ENCODE assay signal across 24 mouse cellular contexts in genomic region chr1:190207246-190207645, GRCm38 (mm10). TPM values are rescaled to one million over a fixed set of nuclear protein-coding genes. Genes with fewer than 3 reads are reported as not detected.
DNase-seq lines count a peak whose midpoint lies in the region; ATAC-seq lines count a peak whose summit lies in the region.
"Had no signal": no experiment of that assay in that cellular context is flagged by ENCODE, and none has a peak within 500 bp of the region (broad histone marks: within the 10 kb centered on the region; RNA-seq: fewer than 3 reads in every experiment).

No protein-coding gene starts in this region.

- no peak overlapping the region for H3K4me2 ChIP-seq in heart, embryonic 12.5 days
- H3K4me2 ChIP-seq in heart, embryonic 16.5 days (ENCODE audit: low read depth, low read length), result no peak overlapping the region
- H3K4me2 ChIP-seq in midbrain, embryonic 11.5 days, result no peak overlapping the region
- H3K4me2 ChIP-seq in midbrain, embryonic 16.5 days (ENCODE audit: low read length), result no peak overlapping the region
- H3K4me2 ChIP-seq: embryonic facial prominence, embryonic 13.5 days; embryonic facial prominence, embryonic 15.5 days; forebrain, embryonic 12.5 days had no signal

- no peak for DNase-seq in heart, adult 18-20 months
- DNase-seq in heart, embryonic 10.5 days (ENCODE audit: low spot score), result no peak
- peak; percentile 56 for DNase-seq in midbrain, embryonic 11.5 days (ENCODE audit: low spot score, missing footprints)
- DNase-seq: adrenal gland, adult 2 months; adrenal gland, postnatal 10 days; adrenal gland, postnatal 25 days; cerebellum, adult 11 months; cerebellum, adult 18-20 months; cerebellum, adult 8-10 months; cerebellum, adult 9-11 months; cerebellum, postnatal 14 days; cerebellum, postnatal 36 days; embryo, embryonic 11 days had no signal

- H3K9ac ChIP-seq in heart, embryonic 12.5 days, result no peak overlapping the region
- H3K9ac ChIP-seq in heart, embryonic 16.5 days (ENCODE audit: low read length), result no peak overlapping the region
- no peak overlapping the region for H3K9ac ChIP-seq in midbrain, embryonic 11.5 days (ENCODE audit: low read length)
- H3K9ac ChIP-seq in midbrain, embryonic 16.5 days (ENCODE audit: low read depth, low read length), result no peak overlapping the region
- H3K9ac ChIP-seq: embryonic facial prominence, embryonic 13.5 days; embryonic facial prominence, embryonic 15.5 days; forebrain, embryonic 12.5 days had no signal

- H3K27me3 ChIP-seq in heart, embryonic 12.5 days (replicated peaks), result no peaks in the 10 kb centered on the region
- H3K27me3 ChIP-seq in heart, embryonic 16.5 days (ENCODE audit: control insufficient read depth, insufficient read depth, low read length), result no peaks in the 10 kb centered on the region
- H3K27me3 ChIP-seq in heart, embryonic 10.5 days (ENCODE audit: insufficient read depth, poor library complexity, severe bottlenecking), result no peaks in the 10 kb centered on the region
- H3K27me3 ChIP-seq in midbrain, embryonic 11.5 days (ENCODE audit: control insufficient read depth, insufficient read depth, low read length), result no peaks in the 10 kb centered on the region
- no peaks in the 10 kb centered on the region for H3K27me3 ChIP-seq in midbrain, embryonic 16.5 days (ENCODE audit: control insufficient read depth, insufficient read depth, low read depth, low read length)
- H3K27me3 ChIP-seq: embryonic facial prominence, embryonic 13.5 days; embryonic facial prominence, embryonic 15.5 days; forebrain, embryonic 12.5 days had no signal

- peaks cover 23% of the 10 kb centered on the region for H3K4me1 ChIP-seq in heart, embryonic 12.5 days (replicated peaks)
- no peaks in the 10 kb centered on the region for H3K4me1 ChIP-seq in heart, embryonic 16.5 days (ENCODE audit: control insufficient read depth, insufficient read depth, low read length)
- peaks cover 21% of the 10 kb centered on the region; the same call in 1 of the 2 replicates for H3K4me1 ChIP-seq in heart, embryonic 10.5 days
- H3K4me1 ChIP-seq in midbrain, embryonic 11.5 days (ENCODE audit: control insufficient read depth, insufficient read depth, low read length), result no peaks in the 10 kb centered on the region; the same call in 1 of the 2 replicates
- H3K4me1 ChIP-seq in midbrain, embryonic 16.5 days (ENCODE audit: control insufficient read depth, insufficient read depth, low read length), result no peaks in the 10 kb centered on the region
- H3K4me1 ChIP-seq: embryonic facial prominence, embryonic 13.5 days; embryonic facial prominence, embryonic 15.5 days; forebrain, embryonic 12.5 days had no signal

- 76% methylated on average over 8 of the region's 8 CpGs for whole genome bisulfite sequencing in heart, embryonic 12.5 days
- 84% methylated on average over 8 of the region's 8 CpGs for WGBS in heart, embryonic 16.5 days
- 75% methylated on average over 8 of the region's 8 CpGs for WGBS in heart, embryonic 10.5 days
- 91% methylated on average over 8 of the region's 8 CpGs for WGBS in midbrain, embryonic 11.5 days
- 92% methylated on average over 8 of the region's 8 CpGs for WGBS in midbrain, embryonic 16.5 days

- no peaks in the 10 kb centered on the region for H3K36me3 ChIP-seq in heart, embryonic 12.5 days
- H3K36me3 ChIP-seq in heart, embryonic 16.5 days (ENCODE audit: control insufficient read depth, insufficient read depth), result no peaks in the 10 kb centered on the region
- H3K36me3 ChIP-seq in heart, embryonic 10.5 days, result no peaks in the 10 kb centered on the region
- no peaks in the 10 kb centered on the region for H3K36me3 ChIP-seq in midbrain, embryonic 11.5 days (ENCODE audit: control insufficient read depth, insufficient read depth, low read length)
- no peaks in the 10 kb centered on the region for H3K36me3 ChIP-seq in midbrain, embryonic 16.5 days (ENCODE audit: control insufficient read depth, insufficient read depth, low read length)
- H3K36me3 ChIP-seq: embryonic facial prominence, embryonic 13.5 days; embryonic facial prominence, embryonic 15.5 days; forebrain, embryonic 10.5 days; forebrain, embryonic 12.5 days had no signal

- H3K4me3 ChIP-seq in heart, embryonic 12.5 days, result no peak overlapping the region
- no peak overlapping the region for H3K4me3 ChIP-seq in heart, embryonic 16.5 days (ENCODE audit: low read length)
- no peak overlapping the region for H3K4me3 ChIP-seq in heart, embryonic 10.5 days
- no peak overlapping the region for H3K4me3 ChIP-seq in midbrain, embryonic 11.5 days (ENCODE audit: low read depth, low read length)
- no peak overlapping the region for H3K4me3 ChIP-seq in midbrain, embryonic 16.5 days (ENCODE audit: low read depth, low read length)
- H3K4me3 ChIP-seq: embryonic facial prominence, embryonic 13.5 days; embryonic facial prominence, embryonic 15.5 days; erythroblast, embryonic 14.5 days; forebrain, embryonic 10.5 days; forebrain, embryonic 12.5 days had no signal

- ATAC-seq in heart, embryonic 12.5 days (ENCODE audit: insufficient number of reproducible peaks, low FRiP score), result 0 out of 2 replicates have a peak, but pooled peaks have one; percentile 11
- ATAC-seq in heart, embryonic 16.5 days (replicated peaks; ENCODE audit: extremely low read depth, insufficient read depth, low FRiP score), result 0 out of 2 replicates have a peak, but pooled peaks have one; percentile 18
- ATAC-seq in midbrain, embryonic 11.5 days (ENCODE audit: low FRiP score), result no peak
- no peak for ATAC-seq in midbrain, embryonic 16.5 days
- ATAC-seq: forebrain, embryonic 14.5 days had no signal

- H3K27ac ChIP-seq in heart, embryonic 12.5 days (ENCODE audit: poor library complexity, severe bottlenecking), result no peak overlapping the region
- H3K27ac ChIP-seq in heart, embryonic 16.5 days (ENCODE audit: low read length), result no peak overlapping the region
- no peak overlapping the region for H3K27ac ChIP-seq in heart, embryonic 10.5 days
- no peak overlapping the region for H3K27ac ChIP-seq in midbrain, embryonic 11.5 days (ENCODE audit: low read depth, low read length)
- no peak overlapping the region for H3K27ac ChIP-seq in midbrain, embryonic 16.5 days (ENCODE audit: low read length)
- H3K27ac ChIP-seq: embryonic facial prominence, embryonic 13.5 days; embryonic facial prominence, embryonic 15.5 days; forebrain, embryonic 10.5 days; forebrain, embryonic 12.5 days had no signal

- no peaks in the 10 kb centered on the region for H3K9me3 ChIP-seq in heart, embryonic 12.5 days (replicated peaks)
- no peaks in the 10 kb centered on the region for H3K9me3 ChIP-seq in heart, embryonic 16.5 days (replicated peaks; ENCODE audit: control insufficient read depth, low read length)
- no peaks in the 10 kb centered on the region for H3K9me3 ChIP-seq in heart, embryonic 10.5 days
- no peaks in the 10 kb centered on the region for H3K9me3 ChIP-seq in midbrain, embryonic 11.5 days (ENCODE audit: control insufficient read depth, low read length)
- H3K9me3 ChIP-seq in midbrain, embryonic 16.5 days (replicated peaks; ENCODE audit: control insufficient read depth, low read length, poor library complexity, severe bottlenecking), result no peaks in the 10 kb centered on the region
- H3K9me3 ChIP-seq: embryonic facial prominence, embryonic 13.5 days; embryonic facial prominence, embryonic 15.5 days; forebrain, embryonic 10.5 days; forebrain, embryonic 12.5 days had no signal

RNA-seq across cellular contexts. Expression of gene Prox1, which starts 36.7 kb away (rescaled TPM):
- 26.5 and 29.6 TPM in 2 replicates for polyA plus RNA-seq in heart, embryonic 12.5 days (2016; fragmentation: Nextera tagmentation; extraction: Ambion mirVana)
- total RNA-seq in heart, adult 18-20 months (2021), result 10 to 100 TPM; 36.6 to 44.4 TPM
- 16.4 and 17.7 TPM in 2 replicates for polyA plus RNA-seq in heart, embryonic 16.5 days (2015; fragmentation: Nextera tagmentation; extraction: Ambion mirVana)
- 13.3 and 17.3 TPM in 2 replicates for polyA plus RNA-seq in heart, embryonic 10.5 days (2016; fragmentation: Nextera tagmentation; extraction: Ambion mirVana)
- polyA plus RNA-seq in midbrain, embryonic 11.5 days (2014; fragmentation: Nextera tagmentation; extraction: Ambion mirVana), result 8.3 TPM in 2 replicates
- polyA plus RNA-seq in midbrain, embryonic 16.5 days (2015; fragmentation: Nextera tagmentation; extraction: Ambion mirVana), result 15.9 and 33.5 TPM in 2 replicates
- total RNA-seq: common myeloid progenitor, adult 5-6 weeks; MEL had no signal

Comparison
In these comparisons a context has a peak if more than half of its experiments do, and no peak if none do; other contexts are left out.
1. ATAC-seq: peak in heart, embryonic 12.5 days (single experiment) and heart, embryonic 16.5 days (single experiment); none in midbrain, embryonic 11.5 days (single experiment) and midbrain, embryonic 16.5 days (single experiment).